In the genomic region with DNA sequence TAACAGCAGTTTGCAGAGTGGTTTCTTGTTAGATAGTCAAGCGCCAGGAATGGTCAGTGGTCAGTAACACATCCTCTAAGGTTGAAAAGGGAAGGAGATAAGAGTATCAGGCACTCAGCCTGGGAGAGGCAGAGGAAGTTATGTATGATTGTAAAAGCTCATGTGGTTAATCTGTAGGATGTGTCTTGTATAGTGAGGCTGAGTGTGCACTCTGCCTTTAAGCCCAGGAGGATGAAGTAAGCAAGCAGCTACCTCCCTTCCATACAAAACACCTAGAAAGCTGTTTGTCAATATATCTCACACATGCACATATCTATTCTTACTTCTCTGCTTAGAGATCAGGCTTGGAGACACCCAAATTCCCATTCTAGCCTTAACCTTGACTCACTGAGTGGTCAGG, we compare ENCODE assay signal across 21 mouse cellular contexts. TPM values are rescaled to one million over a fixed set of nuclear protein-coding genes. Genes with fewer than 3 reads are reported as not detected.
A peak's percentile ranks its signal among the peaks of the same experiment; 100 is the strongest.
DNase-seq lines count a peak whose midpoint lies in the region; ATAC-seq and TF ChIP-seq lines count a peak whose summit lies in the region.
"Had no signal": no experiment of that assay in that cellular context is flagged by ENCODE, and none has a peak within 500 bp of the region (broad histone marks: within the 10 kb centered on the region; RNA-seq: fewer than 3 reads in every experiment).

No protein-coding gene starts in this region.

- no peak overlapping the region for H3K9ac ChIP-seq in heart, adult 2 months (ENCODE audit: low read depth, low read length)

- DNase-seq in heart, adult 11 months, result peak; percentile 55
- no peak for DNase-seq in heart, adult 2 months
- DNase-seq in 416B (ENCODE audit: low read depth), result peak; percentile 80
- DNase-seq in embryo, embryonic 11 days, result no peak
- DNase-seq: adrenal gland, adult 2 months; adrenal gland, adult 8-10 months; adrenal gland, postnatal 10 days; adrenal gland, postnatal 14 days; adrenal gland, postnatal 25 days; adrenal gland, postnatal 36 days; B cell, adult 2 months; cerebellum, adult 11 months; cerebellum, adult 11-12 months; cerebellum, adult 18-20 months; cerebellum, adult 2 months had no signal

- H3K27me3 ChIP-seq in heart, adult 2 months (ENCODE audit: control insufficient read depth, insufficient read depth, low read length), result no peaks in the 10 kb centered on the region

- H3K4me3 ChIP-seq in heart, adult 2 months, result no peak overlapping the region

- peak; percentile 78 for ATAC-seq in common myeloid progenitor, adult 5-6 weeks (replicated peaks; ENCODE audit: low read depth, poor library complexity, severe bottlenecking)
- no peak for ATAC-seq in erythroblast, adult 5-6 weeks (replicated peaks; ENCODE audit: low FRiP score, poor library complexity, severe bottlenecking)
- ATAC-seq: activated CD4-positive, CD25-positive, alpha-beta regulatory T cell, adult 4 months; CD4-positive, CD25-positive, alpha-beta regulatory T cell, adult 4 months; Patski had no signal

- H3K36me3 ChIP-seq in heart, adult 2 months (ENCODE audit: control insufficient read depth, insufficient read depth, low read length), result no peaks in the 10 kb centered on the region
- H3K36me3 ChIP-seq: G1E had no signal

- intact Hi-C loops in heart, adult 2 months (cut with DNase I), result no loop called here

- no peaks in the 10 kb centered on the region for H3K4me1 ChIP-seq in heart, adult 2 months (ENCODE audit: control insufficient read depth, insufficient read depth, low read length)

- WGBS in heart, adult 2 months, result 22% methylated on average over 1 of the region's 1 CpGs

- TF ChIP-seq POLR2A in heart, adult 2 months (IDR thresholded peaks at IDR 0.05; ENCODE audit: insufficient read depth, low read depth, low read length), result no peak

- H3K27ac ChIP-seq in heart, adult 2 months, result no peak overlapping the region

- TF ChIP-seq EP300 in heart, adult 2 months (IDR thresholded peaks at IDR 0.05; ENCODE audit: insufficient read depth, low read depth, low read length), result no peak

- no peaks in the 10 kb centered on the region for H3K79me2 ChIP-seq in heart, adult 2 months (replicated peaks; ENCODE audit: control insufficient read depth, insufficient read depth, low read length)

- TF ChIP-seq CTCF in heart, adult 2 months (IDR thresholded peaks at IDR 0.05), result no peak

RNA-seq across cellular contexts. Expression of gene Tbcel, which starts 47.6 kb away (rescaled TPM):
- 10 to 100 TPM; 18.2 to 20.0 TPM for total RNA-seq in heart, adult 2 months (2021)
- polyA plus RNA-seq in heart, adult 2 months (2012; rRNA removed), result 7.6 and 12.5 TPM in 2 replicates
- total RNA-seq in common myeloid progenitor, adult 5-6 weeks (2017), result 18.0 and 22.9 TPM in 2 replicates
- total RNA-seq in erythroblast, adult 5-6 weeks (2015; ENCODE audit: low replicate concordance), result 374 and 375 TPM in 2 replicates
- total RNA-seq in erythroblast, adult 5-6 weeks (2017; ENCODE audit: low replicate concordance), result 568 and 596 TPM in 2 replicates

Comparison
In these comparisons a context has a peak if more than half of its experiments do, and no peak if none do; other contexts are left out.
1. DNase-seq: peak in heart, adult 11 months (single experiment) and 416B (single experiment); none in heart, adult 2 months (0 of 2) and embryo, embryonic 11 days (single experiment).
2. RNA of gene Tbcel, which starts 47.6 kb away (total RNA-seq): 374 to 596 TPM in erythroblast, adult 5-6 weeks; 18.0 to 22.9 TPM in common myeloid progenitor, adult 5-6 weeks and 18.2 to 20.0 TPM in heart, adult 2 months; every median in the first group is over 10 times any median in the second.